Mouse (Mus musculus): ENCODE data around the gene Nlrc5. TPM values are rescaled to one million over a fixed set of nuclear protein-coding genes. Genes with fewer than 3 reads are reported as not detected.

The Nlrc5 gene
- polyA plus RNA-seq, 1 experiment, result 16.5 TPM

DNA sequence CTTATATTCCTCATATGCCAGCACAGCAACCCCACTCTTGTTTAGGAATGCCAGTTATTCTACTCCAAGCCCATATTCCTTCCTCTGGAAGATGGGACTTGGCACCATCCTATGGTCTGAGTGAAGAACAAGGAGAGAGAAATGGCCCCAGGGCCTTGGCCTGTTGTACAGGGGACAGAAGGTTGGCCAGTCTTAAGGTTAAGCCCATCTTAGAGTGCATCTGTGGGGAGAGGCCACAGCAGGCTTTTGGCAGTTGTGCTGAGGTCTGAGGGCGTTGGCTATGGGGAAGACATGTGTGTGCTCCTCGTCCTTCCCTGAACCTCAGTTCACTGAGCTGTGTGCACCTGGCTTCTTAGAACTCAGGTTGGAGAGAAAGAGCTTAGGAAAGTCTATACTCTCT lies 118.5 kb downstream of the Nlrc5 start:
- Histone ChIP-seq H3K4me3 (replicated peaks; ENCODE audit: control insufficient read depth, low read depth, low read length) (no peak overlapping the region), H3K4me1 (ENCODE audit: control insufficient read depth, insufficient read depth, low read length) (peaks cover 13% of the 10 kb centered on the region; the same call in 1 of the 2 replicates), H3K27ac (ENCODE audit: control insufficient read depth, insufficient read depth, low read depth, low read length, poor library complexity) (no peak overlapping the region)
- TF ChIP-seq POLR2A (IDR thresholded peaks at IDR 0.05; ENCODE audit: borderline replicate concordance, control insufficient read depth, low read depth, low read length), result no peak
- TF ChIP-seq CTCF (IDR thresholded peaks at IDR 0.05; ENCODE audit: control insufficient read depth, insufficient read depth, low read length), result no peak
- 38% methylated on average over 2 of the region's 2 CpGs for WGBS

- no peaks in the 10 kb centered on the region for H3K4me1 ChIP-seq (ENCODE audit: control insufficient read depth, insufficient read depth, low read length)
- no peak for TF ChIP-seq CTCF (IDR thresholded peaks at IDR 0.05; ENCODE audit: control insufficient read depth, insufficient read depth, low read length)
- no peak for TF ChIP-seq POLR2A (IDR thresholded peaks at IDR 0.05; ENCODE audit: borderline replicate concordance, control insufficient read depth, low read depth, low read length)
- no peak overlapping the region for H3K27ac ChIP-seq (ENCODE audit: control insufficient read depth, insufficient read depth, low read depth, low read length, poor library complexity)
- H3K4me3 ChIP-seq (replicated peaks; ENCODE audit: control insufficient read depth, low read depth, low read length), result no peak overlapping the region
- 84% methylated on average over 3 of the region's 3 CpGs for WGBS
These were observed 123.1 kb downstream of the Nlrc5 start for GRCm38 (mm10) chr8:94557281-94557680.

GRCm38 (mm10) chr8:94561256-94561655 lies 127.1 kb downstream of the Nlrc5 start:
- Histone ChIP-seq H3K4me3 (replicated peaks; ENCODE audit: control insufficient read depth, low read depth, low read length) (no peak overlapping the region), H3K27ac (ENCODE audit: control insufficient read depth, insufficient read depth, low read depth, low read length, poor library complexity) (no peak overlapping the region), H3K4me1 (ENCODE audit: control insufficient read depth, insufficient read depth, low read length) (no peaks in the 10 kb centered on the region)
- TF ChIP-seq POLR2A (IDR thresholded peaks at IDR 0.05; ENCODE audit: borderline replicate concordance, control insufficient read depth, low read depth, low read length) (no peak), CTCF (IDR thresholded peaks at IDR 0.05; ENCODE audit: control insufficient read depth, insufficient read depth, low read length) (no peak)
- 91% methylated on average over 5 of the region's 5 CpGs for WGBS

GRCm38 (mm10) chr8:94564421-94564820 lies 130.3 kb downstream of the Nlrc5 start:
- Histone ChIP-seq H3K27ac (ENCODE audit: control insufficient read depth, insufficient read depth, low read depth, low read length, poor library complexity) (no peak overlapping the region), H3K4me1 (ENCODE audit: control insufficient read depth, insufficient read depth, low read length) (no peaks in the 10 kb centered on the region)
- TF ChIP-seq POLR2A (IDR thresholded peaks at IDR 0.05; ENCODE audit: borderline replicate concordance, control insufficient read depth, low read depth, low read length) (no peak), CTCF (IDR thresholded peaks at IDR 0.05; ENCODE audit: control insufficient read depth, insufficient read depth, low read length) (no peak)

DNA sequence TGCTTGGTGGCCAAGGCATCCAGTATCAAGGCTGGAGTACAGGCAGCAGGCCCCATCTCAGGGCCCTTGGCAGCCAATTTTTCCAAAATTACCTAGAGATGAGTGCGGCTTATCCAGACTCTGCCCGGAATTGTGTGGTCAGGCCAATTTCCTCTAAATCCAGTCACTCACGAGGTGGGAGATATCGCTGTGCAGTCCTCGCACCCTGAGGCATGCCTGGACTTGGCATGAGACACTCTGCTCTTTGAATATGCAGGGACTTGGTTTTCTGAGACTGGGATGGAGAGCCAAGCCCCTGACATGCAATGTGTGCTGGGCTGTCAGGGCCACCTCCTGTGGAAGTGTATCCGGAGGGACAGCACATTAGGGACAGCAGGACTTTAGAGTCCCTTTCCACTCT lies 131.9 kb downstream of the Nlrc5 start:
- Histone ChIP-seq H3K4me3 (replicated peaks; ENCODE audit: control insufficient read depth, low read depth, low read length) (no peak overlapping the region), H3K4me1 (ENCODE audit: control insufficient read depth, insufficient read depth, low read length) (no peaks in the 10 kb centered on the region), H3K27ac (ENCODE audit: control insufficient read depth, insufficient read depth, low read depth, low read length, poor library complexity) (no peak overlapping the region)
- no peak for TF ChIP-seq POLR2A (IDR thresholded peaks at IDR 0.05; ENCODE audit: borderline replicate concordance, control insufficient read depth, low read depth, low read length)
- TF ChIP-seq CTCF (IDR thresholded peaks at IDR 0.05; ENCODE audit: control insufficient read depth, insufficient read depth, low read length), result no peak
- 87% methylated on average over 6 of the region's 6 CpGs for WGBS

More at GRCm38 (mm10) chr8:94564421-94564820, 130.3 kb downstream of the Nlrc5 start:
- no peak overlapping the region for H3K4me3 ChIP-seq (replicated peaks; ENCODE audit: control insufficient read depth, low read depth, low read length)

DNA sequence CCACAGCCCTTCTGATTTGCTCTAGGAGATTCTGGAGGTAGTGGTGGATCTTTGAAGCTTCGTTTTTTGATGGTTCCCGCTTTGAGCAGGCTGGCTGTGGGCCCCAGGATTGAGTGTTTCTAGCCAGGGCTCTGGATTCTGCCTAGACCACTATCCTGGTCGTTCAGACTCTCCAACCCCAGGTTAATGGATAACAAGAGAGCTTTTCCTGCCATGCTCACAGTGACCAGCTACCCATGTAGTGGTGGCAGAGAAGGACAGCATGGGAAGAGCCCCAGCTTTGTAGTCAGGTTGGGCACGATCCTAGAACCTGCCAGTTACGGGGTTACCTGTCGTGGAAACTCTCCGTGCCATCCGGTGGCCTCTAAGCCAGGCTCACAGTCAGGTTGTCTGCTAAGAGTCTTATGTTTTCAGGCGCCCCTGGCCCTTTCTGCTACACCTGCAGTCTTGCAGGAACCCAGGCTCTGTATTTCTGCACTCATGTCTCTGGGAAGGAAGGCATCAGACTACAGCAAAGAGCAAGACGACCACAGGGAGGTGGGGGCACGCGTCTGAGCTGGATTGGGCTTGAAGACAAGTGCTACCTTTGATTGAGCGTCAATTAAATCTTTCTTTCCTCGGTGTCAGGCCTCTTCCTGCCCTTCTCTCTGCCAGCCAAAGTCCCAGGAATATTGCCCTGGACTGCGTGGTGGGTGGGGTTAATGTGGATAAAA lies 132.4 kb downstream of the Nlrc5 start:
- 83% methylated on average over 15 of the region's 15 CpGs for WGBS
- TF ChIP-seq POLR2A (IDR thresholded peaks at IDR 0.05; ENCODE audit: borderline replicate concordance, control insufficient read depth, low read depth, low read length) (no peak), CTCF (IDR thresholded peaks at IDR 0.05; ENCODE audit: control insufficient read depth, insufficient read depth, low read length) (no peak)
- Histone ChIP-seq H3K4me1 (ENCODE audit: control insufficient read depth, insufficient read depth, low read length) (no peaks in the 10 kb centered on the region), H3K4me3 (replicated peaks; ENCODE audit: control insufficient read depth, low read depth, low read length) (no peak overlapping the region), H3K27ac (ENCODE audit: control insufficient read depth, insufficient read depth, low read depth, low read length, poor library complexity) (no peak overlapping the region)

DNA sequence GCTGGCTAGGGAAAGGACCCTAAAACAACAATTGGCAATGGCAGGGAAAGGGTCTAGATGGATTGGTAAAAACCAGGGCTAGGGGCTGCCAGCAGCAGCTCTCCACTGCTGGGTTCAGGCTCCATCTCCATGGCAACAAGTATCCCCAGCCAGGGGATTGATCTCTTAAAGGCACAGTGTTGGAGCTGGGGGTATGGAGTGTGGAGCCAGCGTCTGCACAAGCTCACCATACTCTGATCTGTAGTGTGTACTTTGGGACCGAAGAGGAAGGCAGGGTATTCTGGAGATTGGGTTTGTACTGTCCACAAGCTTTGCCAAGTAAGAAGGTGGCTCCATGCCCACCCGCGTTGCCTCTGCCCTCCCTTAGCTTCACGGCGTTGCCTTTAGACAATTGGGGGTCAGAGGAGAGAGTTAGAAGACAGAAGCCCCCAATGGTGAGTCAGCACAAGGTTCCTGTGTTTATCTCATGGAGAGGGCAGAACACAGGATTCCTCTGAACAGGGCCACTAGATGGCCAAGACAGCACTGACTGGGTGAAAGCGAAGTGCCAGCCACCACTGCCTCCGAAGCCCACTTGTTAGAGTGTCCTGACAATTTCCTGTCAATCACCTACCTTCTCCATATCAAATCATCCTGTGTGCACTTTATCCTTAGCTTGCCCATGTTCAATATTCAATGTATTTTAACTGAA lies 133.1 kb downstream of the Nlrc5 start:
- no peak for TF ChIP-seq POLR2A (IDR thresholded peaks at IDR 0.05; ENCODE audit: borderline replicate concordance, control insufficient read depth, low read depth, low read length)
- TF ChIP-seq CTCF (IDR thresholded peaks at IDR 0.05; ENCODE audit: control insufficient read depth, insufficient read depth, low read length), result no peak
- no peaks in the 10 kb centered on the region for H3K4me1 ChIP-seq (ENCODE audit: control insufficient read depth, insufficient read depth, low read length)
- 86% methylated on average over 8 of the region's 8 CpGs for WGBS
- no peak overlapping the region for H3K27ac ChIP-seq (ENCODE audit: control insufficient read depth, insufficient read depth, low read depth, low read length, poor library complexity)
- no peak overlapping the region for H3K4me3 ChIP-seq (replicated peaks; ENCODE audit: control insufficient read depth, low read depth, low read length)

GRCm38 (mm10) chr8:94568098-94568497 lies 133.9 kb downstream of the Nlrc5 start:
- H3K4me3 ChIP-seq (replicated peaks; ENCODE audit: control insufficient read depth, low read depth, low read length), result no peak overlapping the region
- no peaks in the 10 kb centered on the region for H3K4me1 ChIP-seq (ENCODE audit: control insufficient read depth, insufficient read depth, low read length)

More at GRCm38 (mm10) chr8:94568098-94568497, 133.9 kb downstream of the Nlrc5 start:
- TF ChIP-seq CTCF (IDR thresholded peaks at IDR 0.05; ENCODE audit: control insufficient read depth, insufficient read depth, low read length), result no peak
- TF ChIP-seq POLR2A (IDR thresholded peaks at IDR 0.05; ENCODE audit: borderline replicate concordance, control insufficient read depth, low read depth, low read length), result no peak
- no peak overlapping the region for H3K27ac ChIP-seq (ENCODE audit: control insufficient read depth, insufficient read depth, low read depth, low read length, poor library complexity)
- WGBS, result 89% methylated on average over 8 of the region's 8 CpGs
